Mouse (Mus musculus): ENCODE results near the gene Clint1. TPM values are rescaled to one million over a fixed set of nuclear protein-coding genes. Genes with fewer than 3 reads are reported as not detected.

Clint1 gene
- polyA plus RNA-seq, 1 experiment from 2014 or later = 87.6 TPM

- H3K4me1 ChIP-seq = no peaks in the 10 kb centered on the region
- H3K4me2 ChIP-seq (replicated peaks) = no peak overlapping the region
- peaks cover 31% of the 10 kb centered on the region for H3K36me3 ChIP-seq
- WGBS = 93% methylated on average over 10 of the region's 10 CpGs
- H3K9me3 ChIP-seq (replicated peaks) = no peaks in the 10 kb centered on the region
- H3K4me3 ChIP-seq (replicated peaks) = no peak overlapping the region
- no peak overlapping the region for H3K27ac ChIP-seq (replicated peaks)
- no peaks in the 10 kb centered on the region for H3K27me3 ChIP-seq
- ATAC-seq (ENCODE audit: insufficient number of reproducible peaks, low FRiP score, low TSS enrichment, low read depth) = no peak
- H3K9ac ChIP-seq = no peak overlapping the region
These were observed 80.9 kb downstream of the Clint1 start for GRCm38 (mm10) chr11:45932771-45933170.

GRCm38 (mm10) chr11:45937478-45937877, 85.6 kb downstream of the Clint1 start:
- H3K27me3 ChIP-seq = no peaks in the 10 kb centered on the region
- H3K36me3 ChIP-seq = peaks cover 28% of the 10 kb centered on the region
- no peaks in the 10 kb centered on the region for H3K4me1 ChIP-seq
- no peak overlapping the region for H3K9ac ChIP-seq
- no peaks in the 10 kb centered on the region for H3K9me3 ChIP-seq (replicated peaks)
- ATAC-seq (ENCODE audit: insufficient number of reproducible peaks, low FRiP score, low TSS enrichment, low read depth) = no peak
- no peak overlapping the region for H3K27ac ChIP-seq (replicated peaks)
- WGBS = 92% methylated on average over 8 of the region's 8 CpGs
- H3K4me2 ChIP-seq (replicated peaks) = no peak overlapping the region
- no peak overlapping the region for H3K4me3 ChIP-seq (replicated peaks)

- H3K4me3 ChIP-seq (replicated peaks) = no peak overlapping the region
- H3K27me3 ChIP-seq = no peaks in the 10 kb centered on the region
- H3K36me3 ChIP-seq = peaks cover 20% of the 10 kb centered on the region
- no peak for ATAC-seq (ENCODE audit: insufficient number of reproducible peaks, low FRiP score, low TSS enrichment, low read depth)
- no peak overlapping the region for H3K27ac ChIP-seq (replicated peaks)
- H3K9ac ChIP-seq = no peak overlapping the region
- H3K4me1 ChIP-seq = peaks cover 12% of the 10 kb centered on the region
- H3K9me3 ChIP-seq (replicated peaks) = no peaks in the 10 kb centered on the region
- WGBS = 89% methylated on average over 8 of the region's 8 CpGs
- no peak overlapping the region for H3K4me2 ChIP-seq (replicated peaks)
These were observed 87.1 kb downstream of the Clint1 start for GRCm38 (mm10) chr11:45938917-45939316.

GRCm38 (mm10) chr11:45942281-45942680, 90.4 kb downstream of the Clint1 start:
- Histone ChIP-seq H3K4me3 (replicated peaks) (no peak overlapping the region), H3K9me3 (replicated peaks) (no peaks in the 10 kb centered on the region), H3K9ac (no peak overlapping the region), H3K27ac (replicated peaks) (no peak overlapping the region), H3K27me3 (no peaks in the 10 kb centered on the region), H3K4me1 (peaks cover 16% of the 10 kb centered on the region), H3K4me2 (replicated peaks) (no peak overlapping the region), H3K36me3 (peaks cover 3% of the 10 kb centered on the region; the same call in 1 of the 2 replicates)
- WGBS = 86% methylated on average over 7 of the region's 7 CpGs
- ATAC-seq (ENCODE audit: insufficient number of reproducible peaks, low FRiP score, low TSS enrichment, low read depth) = no peak

- ATAC-seq (ENCODE audit: insufficient number of reproducible peaks, low FRiP score, low TSS enrichment, low read depth) = no peak
- H3K4me3 ChIP-seq (replicated peaks) = peak overlapping the region; percentile 82
- H3K27ac ChIP-seq (replicated peaks) = no peak overlapping the region
- no peaks in the 10 kb centered on the region for H3K27me3 ChIP-seq
- WGBS = 51% methylated on average over 7 of the region's 7 CpGs
- H3K9me3 ChIP-seq (replicated peaks) = no peaks in the 10 kb centered on the region
- H3K9ac ChIP-seq = no peak overlapping the region
- H3K4me2 ChIP-seq (replicated peaks) = peak overlapping the region; percentile 88
- H3K36me3 ChIP-seq = peaks cover 4% of the 10 kb centered on the region; the same call in 1 of the 2 replicates
- peaks cover 16% of the 10 kb centered on the region for H3K4me1 ChIP-seq
These were observed 91.4 kb downstream of the Clint1 start for GRCm38 (mm10) chr11:45943108-45943705.

- Histone ChIP-seq H3K36me3 (peaks cover 7% of the 10 kb centered on the region; the same call in 1 of the 2 replicates), H3K27ac (replicated peaks) (peak overlapping the region; percentile 60; the same call in 1 of the 2 replicates), H3K4me3 (replicated peaks) (peak overlapping the region; percentile 82), H3K4me2 (replicated peaks) (peak overlapping the region; percentile 88), H3K27me3 (no peaks in the 10 kb centered on the region), H3K9ac (peak overlapping the region; percentile 83), H3K4me1 (peaks cover 16% of the 10 kb centered on the region), H3K9me3 (replicated peaks) (no peaks in the 10 kb centered on the region)
- ATAC-seq (ENCODE audit: insufficient number of reproducible peaks, low FRiP score, low TSS enrichment, low read depth) = peak; percentile 49
- WGBS = under 1% methylated on average over 49 of the region's 49 CpGs
These were observed 92.2 kb downstream of the Clint1 start for GRCm38 (mm10) chr11:45943891-45944642.

GRCm38 (mm10) chr11:45944643-45945156, 92.8 kb downstream of the Clint1 start, which contains the start of gene Lsm11:
Gene Lsm11, minus strand, starts transcription at chr11:45944935.
- ATAC-seq (ENCODE audit: insufficient number of reproducible peaks, low FRiP score, low TSS enrichment, low read depth) = peak; percentile 89
- H3K9me3 ChIP-seq (replicated peaks) = no peaks in the 10 kb centered on the region
- peak within 1 kb of the TSS; percentile 82 for H3K4me3 ChIP-seq (replicated peaks)
- WGBS = 1% methylated on average over 47 of the region's 55 CpGs
- peak within 1 kb of the TSS; percentile 88 for H3K4me2 ChIP-seq (replicated peaks)
- H3K4me1 ChIP-seq = peaks cover 16% of the 10 kb centered on the region
- H3K27ac ChIP-seq (replicated peaks) = peak within 1 kb of the TSS; percentile 60; the same call in 1 of the 2 replicates
- H3K27me3 ChIP-seq = no peaks in the 10 kb centered on the region
- peaks cover 13% of the 10 kb centered on the region for H3K36me3 ChIP-seq
- H3K9ac ChIP-seq = peak within 1 kb of the TSS; percentile 83

- no peak for ATAC-seq (ENCODE audit: insufficient number of reproducible peaks, low FRiP score, low TSS enrichment, low read depth)
- H3K27ac ChIP-seq (replicated peaks) = no peak overlapping the region
- H3K4me2 ChIP-seq (replicated peaks) = no peak overlapping the region
- WGBS = 78% methylated on average over 4 of the region's 4 CpGs
- H3K4me3 ChIP-seq (replicated peaks) = no peak overlapping the region
- no peak overlapping the region for H3K9ac ChIP-seq
- H3K36me3 ChIP-seq = peaks cover 31% of the 10 kb centered on the region
- no peaks in the 10 kb centered on the region for H3K9me3 ChIP-seq (replicated peaks)
- peaks cover 16% of the 10 kb centered on the region for H3K4me1 ChIP-seq
- no peaks in the 10 kb centered on the region for H3K27me3 ChIP-seq
These were observed 94.9 kb downstream of the Clint1 start for GRCm38 (mm10) chr11:45946796-45947195.

- Histone ChIP-seq H3K27me3 (no peaks in the 10 kb centered on the region), H3K36me3 (peaks cover 36% of the 10 kb centered on the region), H3K9me3 (replicated peaks) (no peaks in the 10 kb centered on the region), H3K9ac (no peak overlapping the region), H3K4me3 (replicated peaks) (no peak overlapping the region), H3K27ac (replicated peaks) (no peak overlapping the region), H3K4me1 (peaks cover 16% of the 10 kb centered on the region), H3K4me2 (replicated peaks) (no peak overlapping the region)
- 86% methylated on average over 2 of the region's 2 CpGs for WGBS
- ATAC-seq (ENCODE audit: insufficient number of reproducible peaks, low FRiP score, low TSS enrichment, low read depth) = no peak
These were observed 95.6 kb downstream of the Clint1 start for GRCm38 (mm10) chr11:45947491-45947890.

- Histone ChIP-seq H3K4me3 (replicated peaks) (peak within 1 kb of the TSS; percentile 66), H3K36me3 (peaks cover 18% of the 10 kb centered on the region), H3K4me1 (0 out of 2 replicates have a peak, but pooled peaks cover 5% of the 10 kb centered on the region), H3K4me2 (replicated peaks) (peak within 1 kb of the TSS; percentile 59), H3K27me3 (no peaks in the 10 kb centered on the region), H3K27ac (replicated peaks) (peak within 1 kb of the TSS; percentile 71; the same call in 1 of the 2 replicates), H3K9me3 (replicated peaks) (no peaks in the 10 kb centered on the region), H3K9ac (no peak within 1 kb of the TSS)
- peak; percentile 97 for ATAC-seq (ENCODE audit: insufficient number of reproducible peaks, low FRiP score, low TSS enrichment, low read depth)
- under 1% methylated on average over 32 of the region's 32 CpGs for WGBS
These were observed 103.3 kb downstream of the Clint1 start, which contains the start of gene Thg1l for GRCm38 (mm10) chr11:45955127-45955627. Gene Thg1l, minus strand, starts transcription at chr11:45955494.

GRCm38 (mm10) chr11:45959598-45959997, 107.7 kb downstream of the Clint1 start:
- no peak overlapping the region for H3K9ac ChIP-seq
- H3K27me3 ChIP-seq = no peaks in the 10 kb centered on the region
- H3K9me3 ChIP-seq (replicated peaks) = no peaks in the 10 kb centered on the region
- no peak overlapping the region for H3K4me2 ChIP-seq (replicated peaks)
- H3K4me3 ChIP-seq (replicated peaks) = no peak overlapping the region
- ATAC-seq (ENCODE audit: insufficient number of reproducible peaks, low FRiP score, low TSS enrichment, low read depth) = no peak
- WGBS = 78% methylated on average over 3 of the region's 3 CpGs
- H3K36me3 ChIP-seq = no peaks in the 10 kb centered on the region
- no peaks in the 10 kb centered on the region for H3K4me1 ChIP-seq
- H3K27ac ChIP-seq (replicated peaks) = no peak overlapping the region
